Mouse (Mus musculus) gastrocnemius, adult 2 months (tissue): ENCODE results near the gene Rpl10a. TPM values are rescaled to one million over a fixed set of nuclear protein-coding genes. Genes with fewer than 3 reads are reported as not detected.
A peak's percentile ranks its signal among the peaks of the same experiment; 100 is the strongest.
"Not testable (repeated sequence)": the region's sequence is repeated elsewhere in the genome, so short reads cannot be mapped to it uniquely, and the experiment has no call there.

Experiments used
- DNase-seq: peaks from one replicate; pipeline ENCODE4 v3.0.0; 2022
- H3K27ac ChIP-seq: fragments of 200-600 bp; 2 replicates; pipeline ENCODE4 v1.8.1; 2022; ENCODE audit warnings: mild to moderate bottlenecking
- H3K4me3 ChIP-seq: fragments of 200-600 bp; 2 replicates; pipeline ENCODE4 v1.8.1; 2022; ENCODE audit warnings: mild to moderate bottlenecking, moderate library complexity
- CTCF ChIP-seq: fragments of 200-600 bp; IDR thresholded peaks from 2 replicates; pipeline ENCODE4 v1.8.1; 2022; ENCODE audit warnings: antibody characterized with exemption, mild to moderate bottlenecking, moderate library complexity
- intact Hi-C: fragments of 180-260 bp; cut with DNase I; formaldehyde crosslinking; loops from one replicate; pipeline ENCODE4 v1.15.1; 2025
- total RNA-seq, 2 experiments: library from RNA; stranded (reverse); gene quantifications; 2 replicates each; pipeline ENCODE4 v1.2.3; 2021

Gene Rpl10a
- total RNA-seq, 2 experiments from 2014 or later: 382 to 410 TPM

- H3K4me3 ChIP-seq: no peak overlapping the region
- no peak overlapping the region for H3K27ac ChIP-seq
- intact Hi-C loops: no loop called here
- TF ChIP-seq CTCF: no peak
- no peak for DNase-seq
Measured at GRCm38 (mm10) chr17:28355871-28356270, 27.6 kb downstream of the Rpl10a start.

GRCm38 (mm10) chr17:28358576-28359261, 30.4 kb downstream of the Rpl10a start:
- intact Hi-C loops, H3K27ac ChIP-seq, H3K4me3 ChIP-seq, DNase-seq: not testable (repeated sequence)

GRCm38 (mm10) chr17:28360531-28361277, 32.4 kb downstream of the Rpl10a start:
- Histone ChIP-seq H3K4me3 (no peak overlapping the region), H3K27ac (no peak overlapping the region)
- no peak for TF ChIP-seq CTCF
- intact Hi-C loops: no loop called here
- no peak for DNase-seq

GRCm38 (mm10) chr17:28361921-28362652, 33.8 kb downstream of the Rpl10a start:
- intact Hi-C loops: no loop called here
- no peak overlapping the region for H3K4me3 ChIP-seq
- DNase-seq: no peak
- no peak overlapping the region for H3K27ac ChIP-seq
- no peak for TF ChIP-seq CTCF

GRCm38 (mm10) chr17:28362653-28363292, 34.5 kb downstream of the Rpl10a start:
- no peak for DNase-seq
- H3K4me3 ChIP-seq: peak overlapping the region; percentile 9; the same call in 1 of the 2 replicates
- no peak overlapping the region for H3K27ac ChIP-seq
- intact Hi-C loops: no loop called here
- no peak for TF ChIP-seq CTCF

- no peak overlapping the region for H3K4me3 ChIP-seq
- intact Hi-C loops: no loop called here
Measured at GRCm38 (mm10) chr17:28363507-28363906, 35.2 kb downstream of the Rpl10a start.

GRCm38 (mm10) chr17:28365122-28365521, 36.9 kb downstream of the Rpl10a start, which contains the start of gene Tulp1:
Gene Tulp1 (minus strand): TSS chr17:28365222.
- no peak for TF ChIP-seq CTCF
- intact Hi-C loops: no loop called here
- H3K4me3 ChIP-seq: no peak within 1 kb of the TSS
- no peak within 1 kb of the TSS for H3K27ac ChIP-seq
- no peak for DNase-seq

More at GRCm38 (mm10) chr17:28363507-28363906, 35.2 kb downstream of the Rpl10a start:
- H3K27ac ChIP-seq: no peak overlapping the region
- no peak for DNase-seq
- no peak for TF ChIP-seq CTCF

GRCm38 (mm10) chr17:28368449-28368848, 40.2 kb downstream of the Rpl10a start:
- peak; percentile 89 for DNase-seq
- Histone ChIP-seq H3K4me3 (peak overlapping the region; percentile 11; the same call in 1 of the 2 replicates), H3K27ac (peak overlapping the region; percentile 35; the same call in 1 of the 2 replicates)
- intact Hi-C loops: loop anchor here (2.0 kb wide), 2 partner anchors 142 to 162 kb away; partner anchors contain the start of gene Def6
- TF ChIP-seq CTCF: peak; percentile 99

- TF ChIP-seq CTCF: no peak
- H3K4me3 ChIP-seq: no peak overlapping the region
- no peak for DNase-seq
- intact Hi-C loops: loop anchor here (2.0 kb wide), 2 partner anchors 142 to 162 kb away; partner anchors contain the start of gene Def6
- H3K27ac ChIP-seq: no peak overlapping the region
Measured at GRCm38 (mm10) chr17:28369056-28369455, 40.8 kb downstream of the Rpl10a start.

GRCm38 (mm10) chr17:28371286-28371685, 43.0 kb downstream of the Rpl10a start:
- intact Hi-C loops: no loop called here
- Histone ChIP-seq H3K4me3 (no peak overlapping the region), H3K27ac (no peak overlapping the region)
- TF ChIP-seq CTCF: no peak
- no peak for DNase-seq

- intact Hi-C loops: no loop called here
- TF ChIP-seq CTCF: no peak
Measured at GRCm38 (mm10) chr17:28371941-28372340, 43.7 kb downstream of the Rpl10a start.

GRCm38 (mm10) chr17:28373821-28374220, 45.5 kb downstream of the Rpl10a start:
- H3K27ac ChIP-seq: no peak overlapping the region
- no peak overlapping the region for H3K4me3 ChIP-seq
- peak; percentile 78 for TF ChIP-seq CTCF
- peak; percentile 63 for DNase-seq
- intact Hi-C loops: no loop called here

More at GRCm38 (mm10) chr17:28371941-28372340, 43.7 kb downstream of the Rpl10a start:
- Histone ChIP-seq H3K27ac (no peak overlapping the region), H3K4me3 (no peak overlapping the region)
- no peak for DNase-seq
